Mouse (Mus musculus) megakaryocyte, embryonic 14.5 days (primary cell): ENCODE measurements around the gene Rgp1.

ENCODE experiments used
- FLI1 ChIP-seq: IDR thresholded peaks from 2 replicates; pipeline ENCODE4 v1.6.1; 2012; ENCODE audit warnings: low read length, inconsistent platforms, mixed read lengths
- GATA1 ChIP-seq: IDR thresholded peaks from 3 replicates; pipeline ENCODE4 v1.6.1; 2012; ENCODE audit warnings: mixed read lengths, low read length, inconsistent platforms, borderline replicate concordance

DNA sequence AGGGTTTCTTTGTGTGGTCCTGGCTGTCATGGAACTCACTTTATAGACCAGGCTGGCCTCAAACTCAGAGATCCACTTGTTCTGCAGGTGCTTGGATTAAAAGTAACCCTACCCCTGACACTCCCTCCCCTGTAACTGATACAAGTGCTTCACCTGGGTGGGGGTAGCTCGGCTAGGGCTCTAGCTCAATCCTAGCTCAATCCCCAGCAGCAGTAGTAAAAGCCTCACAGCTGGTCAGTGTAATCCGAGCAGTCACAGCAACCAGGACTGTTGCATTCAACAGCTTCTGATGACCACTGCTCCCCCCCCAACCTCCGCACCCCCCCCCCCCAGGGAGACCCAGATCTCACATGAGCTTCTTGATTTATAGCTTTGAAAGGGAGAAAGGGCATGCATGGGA lies 36.5 kb upstream of the Rgp1 start:
- TF ChIP-seq GATA1: no peak
- no peak for TF ChIP-seq FLI1
